Mouse (Mus musculus) embryonic facial prominence, embryonic 11.5 days (tissue): Measurements from ENCODE around the gene Ppp1r14b. TPM values are rescaled to one million over a fixed set of nuclear protein-coding genes. Genes with fewer than 3 reads are reported as not detected.

Experiments used
- ATAC-seq: fragments of 200-750 bp; cut with Nextera tagmentation; replicated peaks from 2 replicates; pipeline ENCODE4 v1.8.0; 2017; ENCODE audit warnings: low read depth; ENCODE audit not compliant: insufficient number of reproducible peaks, low FRiP score, low TSS enrichment
- DNase-seq: peaks from one replicate; pipeline ENCODE4 v3.0.0-alpha.2; 2015; ENCODE audit warnings: low spot score
- H3K27ac ChIP-seq: fragments of 300-500 bp; sonication (generic); replicated peaks from 2 replicates; pipeline ENCODE4 v1.5.1; 2014; ENCODE audit warnings: mild to moderate bottlenecking, low read depth, low read length, control low read depth
- H3K27me3 ChIP-seq: fragments of 300-500 bp; sonication (generic); 2 replicates; pipeline ENCODE4 v1.6.1; 2014; ENCODE audit warnings: mild to moderate bottlenecking, low read length, moderate library complexity, mixed read lengths; ENCODE audit not compliant: control insufficient read depth, insufficient read depth
- H3K36me3 ChIP-seq: fragments of 300-500 bp; sonication (generic); replicated peaks from 2 replicates; pipeline ENCODE4 v1.6.1; 2014; ENCODE audit warnings: low read depth, mild to moderate bottlenecking, low read length, moderate library complexity, mixed read lengths; ENCODE audit not compliant: control insufficient read depth, insufficient read depth
- H3K4me1 ChIP-seq: fragments of 300-500 bp; sonication (generic); 2 replicates; pipeline ENCODE4 v1.6.1; 2014; ENCODE audit warnings: low read length, mixed read lengths; ENCODE audit not compliant: control insufficient read depth, insufficient read depth
- H3K4me2 ChIP-seq: fragments of 300-500 bp; sonication (generic); 2 replicates; pipeline ENCODE4 v1.6.1; 2014; ENCODE audit warnings: low read depth, mild to moderate bottlenecking, control low read depth, low read length, moderate library complexity
- H3K4me3 ChIP-seq: fragments of 300-500 bp; sonication (generic); 2 replicates; pipeline ENCODE4 v1.5.1; 2014; ENCODE audit warnings: low read depth, low read length, control low read depth
- H3K9ac ChIP-seq: fragments of 300-500 bp; sonication (generic); replicated peaks from 2 replicates; pipeline ENCODE4 v1.6.1; 2014; ENCODE audit warnings: mild to moderate bottlenecking, control low read depth, low read length
- H3K9me3 ChIP-seq: fragments of 300-500 bp; sonication (generic); replicated peaks from 2 replicates; pipeline ENCODE4 v1.6.1; 2016; ENCODE audit warnings: mild to moderate bottlenecking, low read length, inconsistent platforms, mixed read lengths; ENCODE audit not compliant: control insufficient read depth
- WGBS: fragments of 180-500 bp; shearing (Covaris S2); extraction: QIAGEN DNeasy Blood & Tissue Kit; methylation state at CpG from one replicate; pipeline ENCODE4 v1.1.7; 2014; 5-methylcytosine and 5-hydroxymethylcytosine counted together
- polyA plus RNA-seq: library from polyadenylated mRNA; unstranded; fragments of >200 nt; fragmentation: Nextera tagmentation; extraction: Ambion mirVana; gene quantifications from 2 replicates; pipeline ENCODE4 v1.2.1, GENCODE M21; 2014

The Ppp1r14b gene
- polyA plus RNA-seq, 1 experiment from 2014 or later = 268 TPM

DNA sequence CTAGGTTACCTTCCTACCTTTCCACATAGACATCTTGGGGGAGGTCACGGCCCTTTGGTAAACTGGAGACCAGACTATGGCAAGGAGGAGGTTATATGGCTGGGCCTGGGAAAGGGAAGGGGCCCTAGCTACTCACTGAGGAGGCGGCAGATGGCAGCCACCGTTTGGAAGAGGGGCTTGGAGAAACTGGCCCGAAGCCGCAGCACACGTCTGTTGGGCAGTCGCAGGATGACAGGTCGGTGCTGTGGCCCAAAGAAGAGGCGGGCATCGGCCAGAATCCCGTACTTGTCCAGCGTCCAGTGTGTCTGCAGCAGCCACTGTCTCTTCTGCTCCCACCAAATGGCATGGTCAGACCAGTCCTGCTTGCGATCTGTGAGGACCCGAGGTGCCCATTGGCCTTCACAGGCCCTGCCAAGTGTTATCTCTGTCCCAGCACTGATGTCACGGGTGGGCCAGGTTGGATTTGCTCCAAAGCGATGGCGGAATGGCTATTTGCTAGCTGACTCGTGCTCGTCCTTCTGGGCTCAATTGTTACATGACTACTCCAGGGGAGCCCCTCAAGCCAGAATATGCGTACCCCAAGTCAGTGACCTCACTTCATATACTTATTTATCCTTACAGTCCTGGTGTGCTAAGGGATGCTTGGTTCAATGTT, 39.8 kb downstream of the Ppp1r14b start:
- ATAC-seq (no peak), DNase-seq (no peak)
- H3K4me1 ChIP-seq = no peaks in the 10 kb centered on the region
- H3K36me3 ChIP-seq = peaks cover 5% of the 10 kb centered on the region
- H3K27ac ChIP-seq = no peak overlapping the region
- no peak overlapping the region for H3K4me3 ChIP-seq
- H3K9me3 ChIP-seq = no peaks in the 10 kb centered on the region
- H3K4me2 ChIP-seq = no peak overlapping the region
- 88% methylated on average over 20 of the region's 20 CpGs for WGBS
- H3K27me3 ChIP-seq = no peaks in the 10 kb centered on the region
- H3K9ac ChIP-seq = no peak overlapping the region

DNA sequence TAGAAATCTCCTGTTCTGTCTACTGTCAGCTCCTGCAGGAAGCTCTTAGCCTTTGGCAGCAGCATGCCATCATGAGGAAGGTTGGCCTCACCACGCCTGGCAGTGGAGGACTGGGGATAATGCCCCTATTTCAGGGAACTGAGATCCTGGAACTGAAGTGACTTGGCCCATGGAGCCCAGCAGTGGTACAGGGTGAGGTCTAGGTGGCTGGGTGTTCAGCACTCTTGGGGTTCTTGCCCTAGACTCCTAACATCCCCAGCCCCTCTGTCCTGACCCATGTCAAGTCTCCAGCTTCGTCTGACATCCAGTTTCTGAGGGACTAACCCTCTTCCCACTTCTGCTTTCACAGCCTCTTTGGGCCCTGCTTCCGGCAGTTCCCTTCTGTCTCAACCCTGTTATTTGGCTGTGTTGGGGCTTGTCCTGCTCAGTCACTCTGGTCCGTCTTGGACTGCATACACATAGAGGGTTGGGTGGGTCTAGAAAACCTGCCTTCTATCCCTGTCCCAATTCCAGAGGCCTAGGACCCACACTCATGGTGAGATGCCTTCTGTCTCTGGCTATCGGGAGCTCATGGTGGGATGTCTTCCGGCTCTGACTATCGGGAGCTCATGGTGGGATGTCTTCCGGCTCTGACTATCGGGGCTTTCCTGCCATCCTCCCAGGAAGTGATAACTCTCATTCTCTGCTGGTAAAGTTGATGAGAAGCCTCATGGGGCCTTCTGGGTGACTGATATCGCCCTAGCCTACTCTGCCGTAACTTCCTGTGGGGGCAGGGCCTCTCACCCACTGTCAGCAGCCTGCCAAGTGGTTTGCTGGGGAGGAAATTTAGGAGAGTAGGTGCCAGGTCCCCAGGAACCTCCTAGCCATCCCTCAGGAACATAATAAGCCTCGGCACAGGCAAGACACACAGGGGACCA, 43.0 kb downstream of the Ppp1r14b start:
- H3K4me2 ChIP-seq = no peak overlapping the region
- 81% methylated on average over 12 of the region's 12 CpGs for WGBS
- H3K9me3 ChIP-seq = no peaks in the 10 kb centered on the region
- ATAC-seq (no peak), DNase-seq (no peak)
- H3K9ac ChIP-seq = no peak overlapping the region
- H3K27ac ChIP-seq = no peak overlapping the region
- H3K4me1 ChIP-seq = no peaks in the 10 kb centered on the region
- H3K27me3 ChIP-seq = no peaks in the 10 kb centered on the region
- H3K4me3 ChIP-seq = no peak overlapping the region
- peaks cover 25% of the 10 kb centered on the region for H3K36me3 ChIP-seq

DNA sequence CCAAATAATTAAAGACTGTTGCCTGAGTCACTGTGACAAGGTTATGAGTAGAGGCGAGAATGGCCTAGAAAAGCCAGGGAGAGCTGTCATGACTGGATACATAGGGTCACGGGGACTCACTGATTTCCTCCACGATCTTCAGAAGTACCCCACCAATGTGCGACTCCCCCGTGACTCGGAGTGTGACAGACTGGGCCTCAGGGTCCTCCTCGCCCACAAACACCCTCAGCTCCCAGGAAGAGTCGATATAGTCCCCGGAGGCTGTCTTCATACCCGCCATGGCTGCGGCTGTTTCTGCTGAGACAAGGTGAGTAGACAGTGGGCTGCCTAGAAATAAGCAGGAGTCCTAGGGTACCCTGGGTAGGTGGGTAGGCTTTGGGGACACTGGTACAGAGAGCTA, 43.8 kb downstream of the Ppp1r14b start:
- no peak for ATAC-seq
- 91% methylated on average over 11 of the region's 11 CpGs for WGBS
- H3K4me3 ChIP-seq = no peak overlapping the region
- DNase-seq = no peak
- no peak overlapping the region for H3K9ac ChIP-seq
- no peak overlapping the region for H3K27ac ChIP-seq
- H3K4me1 ChIP-seq = no peaks in the 10 kb centered on the region
- no peak overlapping the region for H3K4me2 ChIP-seq
- no peaks in the 10 kb centered on the region for H3K27me3 ChIP-seq
- peaks cover 25% of the 10 kb centered on the region for H3K36me3 ChIP-seq
- H3K9me3 ChIP-seq = no peaks in the 10 kb centered on the region

DNA sequence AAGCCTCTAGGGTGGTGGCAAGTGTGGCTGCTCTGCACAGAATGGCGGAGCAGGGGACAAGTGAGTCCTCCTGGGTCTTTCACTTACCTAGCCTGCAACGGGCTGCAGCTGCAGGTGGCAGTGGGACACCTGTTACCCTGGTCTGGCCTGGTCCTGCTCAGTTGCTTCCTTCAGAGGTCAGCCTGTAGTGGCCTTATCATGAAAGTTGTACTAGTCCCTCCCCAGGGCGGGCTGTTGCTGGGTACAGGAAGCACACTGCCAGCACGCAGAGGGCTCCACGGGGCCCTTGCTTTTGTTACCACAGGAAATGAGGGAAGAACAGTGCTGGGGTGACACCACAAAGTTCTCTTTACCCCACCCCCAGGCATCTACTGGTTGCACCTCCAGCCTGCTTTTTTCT, 44.4 kb downstream of the Ppp1r14b start, which contains the start of gene Fermt3:
Gene Fermt3, minus strand, starts transcription at position 279 of the 400 bp plus-strand sequence.
- H3K9ac ChIP-seq = no peak within 1 kb of the TSS
- no peaks in the 10 kb centered on the region for H3K4me1 ChIP-seq
- H3K27ac ChIP-seq = no peak within 1 kb of the TSS
- no peaks in the 10 kb centered on the region for H3K9me3 ChIP-seq
- no peak within 1 kb of the TSS for H3K4me3 ChIP-seq
- WGBS = 83% methylated on average over 5 of the region's 5 CpGs
- peak; percentile 60; the same call in 1 of the 2 replicates for ATAC-seq
- peaks cover 25% of the 10 kb centered on the region for H3K36me3 ChIP-seq
- H3K4me2 ChIP-seq = no peak within 1 kb of the TSS
- no peak for DNase-seq
- H3K27me3 ChIP-seq = no peaks in the 10 kb centered on the region

DNA sequence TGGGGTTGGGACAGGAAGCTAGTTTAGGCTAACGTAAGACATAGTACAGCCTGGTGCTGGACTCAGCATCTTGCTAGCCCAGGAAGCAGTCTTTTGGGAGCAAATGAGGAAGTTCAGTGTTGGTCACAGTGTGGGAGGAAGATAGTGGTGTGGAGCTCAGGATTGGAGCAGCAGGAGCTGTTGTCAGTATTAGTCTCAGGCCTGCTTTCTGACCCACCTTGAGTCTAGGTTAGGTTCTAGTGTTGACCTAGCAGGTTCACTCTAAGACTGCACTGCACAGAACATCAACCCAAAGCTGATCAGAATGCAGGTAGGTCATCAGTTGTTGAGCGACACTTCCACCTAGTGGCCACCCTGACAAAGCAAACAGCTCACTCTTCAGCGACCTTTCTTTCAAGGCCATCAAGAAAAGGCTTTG, 45.5 kb downstream of the Ppp1r14b start:
- DNase-seq (peak; percentile 49), ATAC-seq (no peak)
- Histone ChIP-seq H3K9ac (no peak overlapping the region), H3K4me1 (no peaks in the 10 kb centered on the region), H3K4me3 (no peak overlapping the region), H3K9me3 (no peaks in the 10 kb centered on the region), H3K27ac (no peak overlapping the region), H3K27me3 (no peaks in the 10 kb centered on the region), H3K4me2 (no peak overlapping the region), H3K36me3 (peaks cover 27% of the 10 kb centered on the region)
- WGBS = 58% methylated on average over 3 of the region's 3 CpGs

Other genes starting within 250 kb of the Ppp1r14b start
- 5.9 TPM in 2 replicates for gene Rps6ka4, start 134.3 kb upstream of the Ppp1r14b start, polyA plus RNA-seq
- 0.39 and 0.88 TPM in 2 replicates for gene Ccdc88b, start 116.8 kb upstream of the Ppp1r14b start, polyA plus RNA-seq
- 159 and 166 TPM in 2 replicates for gene Trmt112, start 65.3 kb upstream of the Ppp1r14b start, polyA plus RNA-seq
- 110 and 128 TPM in 2 replicates for gene Prdx5, start 64.9 kb upstream of the Ppp1r14b start, polyA plus RNA-seq
- 2.7 and 3.3 TPM in 2 replicates for gene Esrra, start 53.2 kb upstream of the Ppp1r14b start, polyA plus RNA-seq
- gene Catsperz, start 49.6 kb upstream of the Ppp1r14b start, polyA plus RNA-seq = 1.0 and 1.9 TPM in 2 replicates
- 0.26 and 0.32 TPM in 2 replicates for gene Kcnk4, start 40.5 kb upstream of the Ppp1r14b start, polyA plus RNA-seq
- 57.4 and 60.7 TPM in 2 replicates for gene Bad, start 33.1 kb upstream of the Ppp1r14b start, polyA plus RNA-seq
- 18.1 and 21.9 TPM in 2 replicates for gene Gpr137, start 32.5 kb upstream of the Ppp1r14b start, polyA plus RNA-seq
- gene Plcb3, start 1.5 kb downstream of the Ppp1r14b start, polyA plus RNA-seq = 22.6 and 26.8 TPM in 2 replicates
- 65.1 and 65.2 TPM in 2 replicates for gene Fkbp2, start 5.5 kb downstream of the Ppp1r14b start, polyA plus RNA-seq
- gene Vegfb, start 12.7 kb downstream of the Ppp1r14b start, polyA plus RNA-seq = 26.7 and 30.5 TPM in 2 replicates
- 16.1 and 18.0 TPM in 2 replicates for gene Dnajc4, start 17.6 kb downstream of the Ppp1r14b start, polyA plus RNA-seq
- 19.5 and 19.6 TPM in 2 replicates for gene Nudt22, start 21.1 kb downstream of the Ppp1r14b start, polyA plus RNA-seq
- 8.0 and 11.7 TPM in 2 replicates for gene Trpt1, start 21.2 kb downstream of the Ppp1r14b start, polyA plus RNA-seq
- gene Fermt3, start 44.5 kb downstream of the Ppp1r14b start, polyA plus RNA-seq = 6.3 and 6.6 TPM in 2 replicates
- gene Stip1, start 65.0 kb downstream of the Ppp1r14b start, polyA plus RNA-seq = 400 and 412 TPM in 2 replicates
- 5.0 and 6.9 TPM in 2 replicates for gene Macrod1, start 81.8 kb downstream of the Ppp1r14b start, polyA plus RNA-seq
- gene Flrt1, start 130.8 kb downstream of the Ppp1r14b start, polyA plus RNA-seq = 3.0 and 4.4 TPM in 2 replicates
- gene Otub1, start 231.3 kb downstream of the Ppp1r14b start, polyA plus RNA-seq = 217 and 252 TPM in 2 replicates
- gene Cox8a, start 242.6 kb downstream of the Ppp1r14b start, polyA plus RNA-seq = 741 and 769 TPM in 2 replicates